Mouse (Mus musculus) heart, embryonic 11.5 days (tissue): Measurements from ENCODE around the gene Exoc2. TPM values are rescaled to one million over a fixed set of nuclear protein-coding genes. Genes with fewer than 3 reads are reported as not detected.
A peak's percentile ranks its signal among the peaks of the same experiment; 100 is the strongest.

Source experiments
- ATAC-seq: fragments of 200-750 bp; cut with Nextera tagmentation; replicated peaks from 2 replicates; pipeline ENCODE4 v1.8.0; 2017; ENCODE audit warnings: moderate library complexity; ENCODE audit not compliant: insufficient number of reproducible peaks, low FRiP score, low TSS enrichment
- H3K27ac ChIP-seq: fragments of 300-500 bp; sonication (generic); 2 replicates; pipeline ENCODE4 v1.5.1; 2014; ENCODE audit warnings: mild to moderate bottlenecking, low read depth, low read length
- H3K27me3 ChIP-seq: fragments of 300-500 bp; sonication (generic); 2 replicates; pipeline ENCODE4 v1.6.1; 2014; ENCODE audit warnings: mild to moderate bottlenecking, low read length, mixed read lengths; ENCODE audit not compliant: control insufficient read depth, insufficient read depth
- H3K36me3 ChIP-seq: fragments of 300-500 bp; sonication (generic); 2 replicates; pipeline ENCODE4 v1.6.1; 2014; ENCODE audit warnings: mild to moderate bottlenecking, low read length, moderate library complexity, mixed read lengths; ENCODE audit not compliant: control insufficient read depth, insufficient read depth
- H3K4me1 ChIP-seq: fragments of 300-500 bp; sonication (generic); 2 replicates; pipeline ENCODE4 v1.6.1; 2014; ENCODE audit warnings: low read length; ENCODE audit not compliant: control insufficient read depth, insufficient read depth
- H3K4me2 ChIP-seq: fragments of 300-500 bp; sonication (generic); 2 replicates; pipeline ENCODE4 v1.6.1; 2014; ENCODE audit warnings: mild to moderate bottlenecking, moderate library complexity
- H3K4me3 ChIP-seq: fragments of 300-500 bp; sonication (generic); 2 replicates; pipeline ENCODE4 v1.5.1; 2014; ENCODE audit warnings: low read depth, low read length
- H3K9ac ChIP-seq: fragments of 300-500 bp; sonication (generic); 2 replicates; pipeline ENCODE4 v1.6.1; 2014; ENCODE audit warnings: mild to moderate bottlenecking, low read depth, low read length, moderate library complexity
- H3K9me3 ChIP-seq: fragments of 300-500 bp; sonication (generic); replicated peaks from 2 replicates; pipeline ENCODE4 v1.6.1; 2016; ENCODE audit warnings: low read length; ENCODE audit not compliant: control insufficient read depth
- WGBS: fragments of 180-500 bp; shearing (Covaris S2); extraction: QIAGEN DNeasy Blood & Tissue Kit; methylation state at CpG from one replicate; pipeline ENCODE4 v1.1.7; 2014; ENCODE audit not compliant: insufficient replicate concordance; 5-methylcytosine and 5-hydroxymethylcytosine counted together
- polyA plus RNA-seq: library from polyadenylated mRNA; unstranded; fragments of >200 nt; fragmentation: Nextera tagmentation; extraction: Ambion mirVana; gene quantifications from 2 replicates; pipeline ENCODE4 v1.2.1, GENCODE M21; 2014

Gene Exoc2
- polyA plus RNA-seq, 1 experiment from 2014 or later: 25.8 TPM

GRCm38 (mm10) chr13:30785423-30786040 lies 188.4 kb downstream of the Exoc2 start:
- Histone ChIP-seq H3K4me1 (peaks cover 21% of the 10 kb centered on the region), H3K4me2 (no peak overlapping the region), H3K36me3 (no peaks in the 10 kb centered on the region), H3K9ac (no peak overlapping the region), H3K9me3 (no peaks in the 10 kb centered on the region), H3K27me3 (no peaks in the 10 kb centered on the region), H3K4me3 (no peak overlapping the region), H3K27ac (no peak overlapping the region)
- ATAC-seq: no peak
- WGBS: 70% methylated on average over 4 of the region's 4 CpGs

- 38% methylated on average over 8 of the region's 8 CpGs for WGBS
- Histone ChIP-seq H3K9me3 (no peaks in the 10 kb centered on the region), H3K4me2 (0 out of 2 replicates have a peak overlapping the region, but pooled peaks have one; percentile 6), H3K9ac (no peak overlapping the region), H3K4me3 (no peak overlapping the region), H3K27me3 (no peaks in the 10 kb centered on the region), H3K4me1 (peaks cover 21% of the 10 kb centered on the region), H3K27ac (no peak overlapping the region), H3K36me3 (no peaks in the 10 kb centered on the region)
- no peak for ATAC-seq
Observed at GRCm38 (mm10) chr13:30782419-30782818, 191.5 kb downstream of the Exoc2 start.

GRCm38 (mm10) chr13:30781905-30782304 lies 192.0 kb downstream of the Exoc2 start:
- 0 out of 2 replicates have a peak overlapping the region, but pooled peaks have one; percentile 6 for H3K4me2 ChIP-seq
- H3K27me3 ChIP-seq: no peaks in the 10 kb centered on the region
- 18% methylated on average over 2 of the region's 2 CpGs for WGBS
- no peaks in the 10 kb centered on the region for H3K9me3 ChIP-seq
- peak; percentile 72; the same call in 1 of the 2 replicates for ATAC-seq
- no peak overlapping the region for H3K9ac ChIP-seq
- no peaks in the 10 kb centered on the region for H3K36me3 ChIP-seq
- no peak overlapping the region for H3K4me3 ChIP-seq
- peaks cover 16% of the 10 kb centered on the region for H3K4me1 ChIP-seq
- no peak overlapping the region for H3K27ac ChIP-seq

GRCm38 (mm10) chr13:30777678-30778179 lies 196.2 kb downstream of the Exoc2 start:
- no peak for ATAC-seq

GRCm38 (mm10) chr13:30776021-30776420 lies 197.9 kb downstream of the Exoc2 start:
- H3K36me3 ChIP-seq: no peaks in the 10 kb centered on the region
- H3K27me3 ChIP-seq: no peaks in the 10 kb centered on the region
- H3K9ac ChIP-seq: no peak overlapping the region
- no peaks in the 10 kb centered on the region for H3K9me3 ChIP-seq
- 75% methylated on average over 2 of the region's 2 CpGs for WGBS
- no peak for ATAC-seq
- H3K4me3 ChIP-seq: no peak overlapping the region
- H3K4me1 ChIP-seq: peaks cover 1% of the 10 kb centered on the region
- H3K4me2 ChIP-seq: no peak overlapping the region
- no peak overlapping the region for H3K27ac ChIP-seq

More at GRCm38 (mm10) chr13:30777678-30778179, 196.2 kb downstream of the Exoc2 start:
- no peaks in the 10 kb centered on the region for H3K36me3 ChIP-seq
- H3K4me1 ChIP-seq: peaks cover 15% of the 10 kb centered on the region
- H3K9me3 ChIP-seq: no peaks in the 10 kb centered on the region
- H3K27me3 ChIP-seq: no peaks in the 10 kb centered on the region
- 56% methylated on average over 11 of the region's 11 CpGs for WGBS
- H3K4me2 ChIP-seq: no peak overlapping the region
- H3K9ac ChIP-seq: no peak overlapping the region
- H3K4me3 ChIP-seq: no peak overlapping the region
- no peak overlapping the region for H3K27ac ChIP-seq

GRCm38 (mm10) chr13:30767477-30768127 lies 206.3 kb downstream of the Exoc2 start:
- no peaks in the 10 kb centered on the region for H3K9me3 ChIP-seq
- H3K9ac ChIP-seq: no peak overlapping the region
- H3K27ac ChIP-seq: no peak overlapping the region
- no peak overlapping the region for H3K4me3 ChIP-seq
- H3K27me3 ChIP-seq: no peaks in the 10 kb centered on the region
- WGBS: 57% methylated on average over 6 of the region's 6 CpGs
- H3K4me1 ChIP-seq: no peaks in the 10 kb centered on the region
- H3K4me2 ChIP-seq: no peak overlapping the region
- no peaks in the 10 kb centered on the region for H3K36me3 ChIP-seq
- ATAC-seq: no peak

- Histone ChIP-seq H3K9me3 (no peaks in the 10 kb centered on the region), H3K27ac (no peak overlapping the region), H3K4me1 (no peaks in the 10 kb centered on the region), H3K36me3 (no peaks in the 10 kb centered on the region), H3K4me3 (no peak overlapping the region), H3K4me2 (no peak overlapping the region), H3K27me3 (no peaks in the 10 kb centered on the region), H3K9ac (no peak overlapping the region)
- ATAC-seq: no peak
- WGBS: 86% methylated on average over 5 of the region's 5 CpGs
Observed at GRCm38 (mm10) chr13:30766636-30767476, 207.0 kb downstream of the Exoc2 start.

- no peak overlapping the region for H3K9ac ChIP-seq
- WGBS: 69% methylated on average over 5 of the region's 5 CpGs
- no peaks in the 10 kb centered on the region for H3K4me1 ChIP-seq
- H3K36me3 ChIP-seq: no peaks in the 10 kb centered on the region
- no peaks in the 10 kb centered on the region for H3K27me3 ChIP-seq
- no peak overlapping the region for H3K4me2 ChIP-seq
- no peak for ATAC-seq
- H3K27ac ChIP-seq: no peak overlapping the region
- no peaks in the 10 kb centered on the region for H3K9me3 ChIP-seq
- H3K4me3 ChIP-seq: no peak overlapping the region
Observed at GRCm38 (mm10) chr13:30765906-30766305, 208.0 kb downstream of the Exoc2 start.
